Mouse (Mus musculus): ENCODE results near the gene Epop.
"Not testable (repeated sequence)": the region's sequence is repeated elsewhere in the genome, so short reads cannot be mapped to it uniquely, and the experiment has no call there.

- TF ChIP-seq POLR2A (IDR thresholded peaks at IDR 0.05; ENCODE audit: insufficient read length, low read depth); USF1 (IDR thresholded peaks at IDR 0.05; ENCODE audit: low read depth); MAX (IDR thresholded peaks at IDR 0.05; ENCODE audit: low read depth); E2F4 (IDR thresholded peaks at IDR 0.05; ENCODE audit: insufficient read depth): not testable (repeated sequence)
Measured at GRCm38 (mm10) chr11:97653376-97653775, 23.9 kb upstream of the Epop start.
